Mouse (Mus musculus) liver, embryonic 11.5 days (tissue): ENCODE measurements around the gene Slc6a5. TPM values are rescaled to one million over a fixed set of nuclear protein-coding genes. Genes with fewer than 3 reads are reported as not detected.

Experiments used
- ATAC-seq: fragments of 200-750 bp; cut with Nextera tagmentation; replicated peaks from 2 replicates; pipeline ENCODE4 v1.8.0; 2017; ENCODE audit warnings: moderate number of reproducible peaks, mild to moderate bottlenecking, moderate TSS enrichment, moderate library complexity; ENCODE audit not compliant: low FRiP score
- DNase-seq: peaks from one replicate; pipeline ENCODE4 v3.0.0-alpha.2; 2017; ENCODE audit warnings: low spot score
- H3K27ac ChIP-seq: fragments of 300-500 bp; sonication (generic); 2 replicates; pipeline ENCODE4 v1.5.1; 2014; ENCODE audit warnings: mild to moderate bottlenecking, low read depth, low read length, control low read depth
- H3K27me3 ChIP-seq: fragments of 300-500 bp; sonication (generic); replicated peaks from 2 replicates; pipeline ENCODE4 v1.6.1; 2014; ENCODE audit warnings: low read length, mixed read lengths; ENCODE audit not compliant: control insufficient read depth, insufficient read depth
- H3K36me3 ChIP-seq: fragments of 300-500 bp; sonication (generic); 2 replicates; pipeline ENCODE4 v1.6.1; 2014; ENCODE audit warnings: mild to moderate bottlenecking, low read length, moderate library complexity, mixed read lengths; ENCODE audit not compliant: control insufficient read depth, insufficient read depth
- H3K4me1 ChIP-seq: fragments of 300-500 bp; sonication (generic); replicated peaks from 2 replicates; pipeline ENCODE4 v1.6.1; 2014; ENCODE audit warnings: low read length, mixed read lengths; ENCODE audit not compliant: control insufficient read depth, insufficient read depth
- H3K4me2 ChIP-seq: fragments of 300-500 bp; sonication (generic); 2 replicates; pipeline ENCODE4 v1.6.1; 2014; ENCODE audit warnings: mild to moderate bottlenecking, control low read depth, moderate library complexity
- H3K4me3 ChIP-seq: fragments of 300-500 bp; sonication (generic); 2 replicates; pipeline ENCODE4 v1.5.1; 2014; ENCODE audit warnings: low read depth, low read length, control low read depth
- H3K9ac ChIP-seq: fragments of 300-500 bp; sonication (generic); 2 replicates; pipeline ENCODE4 v1.6.1; 2014; ENCODE audit warnings: low read depth, low read length, control low read depth
- H3K9me3 ChIP-seq: fragments of 300-500 bp; sonication (generic); 2 replicates; pipeline ENCODE4 v1.6.1; 2016; ENCODE audit warnings: low read length, inconsistent platforms, mixed read lengths; ENCODE audit not compliant: control insufficient read depth
- WGBS: fragments of 180-500 bp; shearing (Covaris S2); extraction: QIAGEN DNeasy Blood & Tissue Kit; methylation state at CpG from one replicate; pipeline ENCODE4 v1.1.7; 2014; 5-methylcytosine and 5-hydroxymethylcytosine counted together
- polyA plus RNA-seq: library from polyadenylated mRNA; unstranded; fragments of >200 nt; fragmentation: Nextera tagmentation; extraction: Ambion mirVana; gene quantifications from 2 replicates; pipeline ENCODE4 v1.2.1, GENCODE M21; 2014

Slc6a5 gene
- not detected in 2 replicates for polyA plus RNA-seq

- no peaks in the 10 kb centered on the region for H3K9me3 ChIP-seq
- ATAC-seq = no peak
- no peak within 1 kb of the TSS for H3K4me2 ChIP-seq
- H3K27ac ChIP-seq = no peak within 1 kb of the TSS
- peaks cover 98% of the 10 kb centered on the region for H3K27me3 ChIP-seq
- no peak within 1 kb of the TSS for H3K9ac ChIP-seq
- no peak within 1 kb of the TSS for H3K4me3 ChIP-seq
- DNase-seq = no peak
- no peaks in the 10 kb centered on the region for H3K4me1 ChIP-seq
- WGBS = 7% methylated on average over 15 of the region's 15 CpGs
- H3K36me3 ChIP-seq = no peaks in the 10 kb centered on the region
Measured at GRCm38 (mm10) chr7:49909850-49910249, at the start of gene Slc6a5. Gene Slc6a5 (plus strand): TSS chr7:49910146.

DNA sequence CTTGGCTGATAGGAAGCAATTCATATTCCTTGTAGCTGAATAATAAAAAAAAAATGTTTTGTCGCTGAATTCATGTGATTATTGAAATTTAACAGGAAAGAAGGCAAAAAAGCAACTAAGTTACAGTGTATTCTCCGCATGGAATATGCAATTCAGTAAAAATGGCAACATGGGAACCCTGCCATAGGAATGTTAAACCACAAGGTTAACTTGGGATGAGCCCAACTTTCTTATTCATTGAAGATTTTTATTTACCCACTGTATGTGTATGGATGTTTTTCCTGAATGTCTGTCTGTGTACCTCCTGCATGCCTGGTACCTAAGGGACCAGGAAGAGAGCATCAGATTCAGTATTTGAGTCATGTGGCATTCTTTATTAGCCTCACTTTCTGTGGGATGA, 48.8 kb upstream of the Slc6a5 start:
- Histone ChIP-seq H3K9me3 (no peaks in the 10 kb centered on the region), H3K27ac (no peak overlapping the region), H3K27me3 (no peaks in the 10 kb centered on the region), H3K4me2 (no peak overlapping the region), H3K4me1 (no peaks in the 10 kb centered on the region), H3K36me3 (peaks cover 8% of the 10 kb centered on the region), H3K4me3 (no peak overlapping the region), H3K9ac (no peak overlapping the region)
- ATAC-seq = no peak
- DNase-seq = no peak
- 96% methylated on average over 2 of the region's 2 CpGs for WGBS

- Histone ChIP-seq H3K27me3 (no peaks in the 10 kb centered on the region), H3K9me3 (no peaks in the 10 kb centered on the region), H3K27ac (no peak overlapping the region), H3K36me3 (no peaks in the 10 kb centered on the region; the same call in 1 of the 2 replicates), H3K4me1 (no peaks in the 10 kb centered on the region), H3K9ac (no peak overlapping the region), H3K4me2 (no peak overlapping the region), H3K4me3 (no peak overlapping the region)
- WGBS = 78% methylated on average over 3 of the region's 3 CpGs
- no peak for ATAC-seq
- DNase-seq = no peak
Measured at GRCm38 (mm10) chr7:49863753-49864152, 46.2 kb upstream of the Slc6a5 start.

- WGBS = 66% methylated on average over 5 of the region's 5 CpGs
- Histone ChIP-seq H3K36me3 (no peaks in the 10 kb centered on the region), H3K4me1 (no peaks in the 10 kb centered on the region), H3K9ac (no peak overlapping the region), H3K27ac (no peak overlapping the region), H3K4me3 (no peak overlapping the region), H3K9me3 (no peaks in the 10 kb centered on the region), H3K27me3 (no peaks in the 10 kb centered on the region), H3K4me2 (no peak overlapping the region)
- ATAC-seq (no peak), DNase-seq (no peak)
Measured at GRCm38 (mm10) chr7:49869656-49870055, 40.3 kb upstream of the Slc6a5 start.

DNA sequence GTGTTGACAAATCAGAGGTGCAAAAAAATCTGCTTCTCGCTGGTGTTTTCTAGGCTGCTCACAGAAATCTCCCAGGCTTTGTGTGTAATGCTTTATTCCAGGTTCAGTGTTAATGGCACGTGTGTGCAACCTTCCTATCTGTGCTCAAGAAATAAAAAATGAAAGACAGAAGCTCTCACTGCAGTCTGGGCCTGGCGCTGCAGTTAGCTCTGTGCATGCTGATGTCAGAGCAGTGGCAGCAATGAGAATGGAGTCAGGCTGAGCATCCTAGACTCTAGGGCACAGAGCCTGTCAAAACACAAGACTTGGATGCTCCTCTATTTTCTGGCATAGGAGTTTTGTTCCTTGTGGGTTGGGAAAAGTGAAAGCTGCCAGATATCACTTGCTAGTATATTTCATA, 39.7 kb upstream of the Slc6a5 start:
- WGBS = 71% methylated on average over 3 of the region's 3 CpGs
- Histone ChIP-seq H3K27ac (no peak overlapping the region), H3K36me3 (no peaks in the 10 kb centered on the region), H3K4me3 (no peak overlapping the region), H3K9me3 (no peaks in the 10 kb centered on the region), H3K4me1 (no peaks in the 10 kb centered on the region), H3K4me2 (no peak overlapping the region), H3K27me3 (no peaks in the 10 kb centered on the region), H3K9ac (no peak overlapping the region)
- no peak for ATAC-seq
- DNase-seq = no peak

- ATAC-seq (no peak; the same call in 1 of the 2 replicates), DNase-seq (no peak)
- no peaks in the 10 kb centered on the region for H3K36me3 ChIP-seq
- no peaks in the 10 kb centered on the region for H3K27me3 ChIP-seq
- no peak overlapping the region for H3K4me2 ChIP-seq
- no peak overlapping the region for H3K4me3 ChIP-seq
- no peak overlapping the region for H3K27ac ChIP-seq
- no peaks in the 10 kb centered on the region for H3K9me3 ChIP-seq
- 71% methylated on average over 5 of the region's 5 CpGs for WGBS
- no peaks in the 10 kb centered on the region for H3K4me1 ChIP-seq
- no peak overlapping the region for H3K9ac ChIP-seq
Measured at GRCm38 (mm10) chr7:49877307-49877706, 32.6 kb upstream of the Slc6a5 start.

- ATAC-seq = no peak
- Histone ChIP-seq H3K4me3 (no peak overlapping the region), H3K36me3 (no peaks in the 10 kb centered on the region), H3K4me1 (no peaks in the 10 kb centered on the region), H3K9me3 (no peaks in the 10 kb centered on the region), H3K4me2 (no peak overlapping the region), H3K27ac (no peak overlapping the region), H3K9ac (no peak overlapping the region), H3K27me3 (no peaks in the 10 kb centered on the region)
- whole genome bisulfite sequencing = 79% methylated on average over 13 of the region's 13 CpGs
- DNase-seq = no peak
Measured at GRCm38 (mm10) chr7:49879051-49879450, 30.9 kb upstream of the Slc6a5 start.

GRCm38 (mm10) chr7:49879998-49880707, 29.8 kb upstream of the Slc6a5 start:
- Histone ChIP-seq H3K27me3 (no peaks in the 10 kb centered on the region), H3K4me2 (no peak overlapping the region), H3K36me3 (no peaks in the 10 kb centered on the region), H3K9ac (no peak overlapping the region), H3K9me3 (no peaks in the 10 kb centered on the region), H3K27ac (no peak overlapping the region), H3K4me3 (no peak overlapping the region), H3K4me1 (no peaks in the 10 kb centered on the region)
- no peak for ATAC-seq
- WGBS = 75% methylated on average over 8 of the region's 8 CpGs
- no peak for DNase-seq

DNA sequence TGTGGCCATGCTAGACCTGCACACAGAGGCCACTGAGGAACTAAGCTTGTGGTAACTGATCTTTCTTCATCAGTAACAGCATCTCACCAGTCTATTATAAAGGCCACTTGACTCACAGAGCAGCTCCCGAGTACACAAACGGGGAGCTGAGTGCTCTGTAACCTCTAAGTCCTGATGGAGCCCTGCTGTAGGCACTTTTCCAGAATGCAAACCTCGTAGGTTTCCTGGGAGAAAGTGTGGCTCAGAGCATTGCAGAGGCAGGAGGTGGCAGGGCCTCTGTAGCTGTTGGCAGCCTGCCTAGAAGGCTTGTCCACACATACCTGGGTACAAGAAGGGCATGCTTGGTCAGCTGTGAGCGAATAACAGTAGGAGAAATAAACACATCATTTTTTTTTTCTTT, 27.7 kb upstream of the Slc6a5 start:
- DNase-seq = no peak
- ATAC-seq = no peak

More for the DNA sequence above, 27.7 kb upstream of the Slc6a5 start:
- Histone ChIP-seq H3K4me1 (no peaks in the 10 kb centered on the region), H3K9ac (no peak overlapping the region), H3K9me3 (no peaks in the 10 kb centered on the region), H3K27me3 (no peaks in the 10 kb centered on the region), H3K4me3 (no peak overlapping the region), H3K27ac (no peak overlapping the region), H3K36me3 (no peaks in the 10 kb centered on the region), H3K4me2 (no peak overlapping the region)
- 32% methylated on average over 4 of the region's 4 CpGs for WGBS
